Mouse (Mus musculus) embryonic facial prominence, embryonic 13.5 days (tissue): ENCODE data around the gene Acss2. TPM values are rescaled to one million over a fixed set of nuclear protein-coding genes. Genes with fewer than 3 reads are reported as not detected.

ENCODE experiments used
- ATAC-seq: fragments of 200-750 bp; cut with Nextera tagmentation; 2 replicates; pipeline ENCODE4 v1.8.0; 2017; ENCODE audit warnings: low read depth; ENCODE audit not compliant: insufficient number of reproducible peaks, insufficient read depth, low FRiP score, low TSS enrichment
- H3K27ac ChIP-seq: fragments of 300-500 bp; sonication (generic); 2 replicates; pipeline ENCODE4 v1.5.1; 2015; ENCODE audit warnings: moderate library complexity, mild to moderate bottlenecking, inconsistent platforms
- H3K27me3 ChIP-seq: fragments of 300-500 bp; sonication (generic); 2 replicates; pipeline ENCODE4 v1.6.1; 2015; ENCODE audit warnings: mild to moderate bottlenecking, inconsistent platforms
- H3K36me3 ChIP-seq: fragments of 300-500 bp; sonication (generic); 2 replicates; pipeline ENCODE4 v1.6.1; 2015; ENCODE audit warnings: mild to moderate bottlenecking, inconsistent platforms
- H3K4me1 ChIP-seq: fragments of 300-500 bp; sonication (generic); 2 replicates; pipeline ENCODE4 v1.6.1; 2015; ENCODE audit warnings: inconsistent platforms
- H3K4me2 ChIP-seq: fragments of 300-500 bp; sonication (generic); 2 replicates; pipeline ENCODE4 v1.6.1; 2015; ENCODE audit warnings: moderate library complexity, mild to moderate bottlenecking, inconsistent platforms
- H3K4me3 ChIP-seq: fragments of 300-500 bp; sonication (generic); 2 replicates; pipeline ENCODE4 v1.5.1; 2015; ENCODE audit warnings: mild to moderate bottlenecking, inconsistent platforms
- H3K9ac ChIP-seq: fragments of 300-500 bp; sonication (generic); 2 replicates; pipeline ENCODE4 v1.6.1; 2015; ENCODE audit warnings: mild to moderate bottlenecking, inconsistent platforms
- H3K9me3 ChIP-seq: fragments of 300-500 bp; sonication (generic); 2 replicates; pipeline ENCODE4 v1.6.1; 2016; ENCODE audit warnings: inconsistent platforms
- WGBS: fragments of 180-500 bp; shearing (Covaris S2); methylation state at CpG from one replicate; pipeline ENCODE4 v1.1.7; 2015; ENCODE audit warnings: mixed read lengths; 5-methylcytosine and 5-hydroxymethylcytosine counted together
- polyA plus RNA-seq: library from polyadenylated mRNA; unstranded; fragments of >200 nt; fragmentation: Nextera tagmentation; extraction: Ambion mirVana; gene quantifications from 2 replicates; pipeline ENCODE4 v1.2.1, GENCODE M21; 2015

The Acss2 gene
- 12.2 and 13.1 TPM in 2 replicates for polyA plus RNA-seq

DNA sequence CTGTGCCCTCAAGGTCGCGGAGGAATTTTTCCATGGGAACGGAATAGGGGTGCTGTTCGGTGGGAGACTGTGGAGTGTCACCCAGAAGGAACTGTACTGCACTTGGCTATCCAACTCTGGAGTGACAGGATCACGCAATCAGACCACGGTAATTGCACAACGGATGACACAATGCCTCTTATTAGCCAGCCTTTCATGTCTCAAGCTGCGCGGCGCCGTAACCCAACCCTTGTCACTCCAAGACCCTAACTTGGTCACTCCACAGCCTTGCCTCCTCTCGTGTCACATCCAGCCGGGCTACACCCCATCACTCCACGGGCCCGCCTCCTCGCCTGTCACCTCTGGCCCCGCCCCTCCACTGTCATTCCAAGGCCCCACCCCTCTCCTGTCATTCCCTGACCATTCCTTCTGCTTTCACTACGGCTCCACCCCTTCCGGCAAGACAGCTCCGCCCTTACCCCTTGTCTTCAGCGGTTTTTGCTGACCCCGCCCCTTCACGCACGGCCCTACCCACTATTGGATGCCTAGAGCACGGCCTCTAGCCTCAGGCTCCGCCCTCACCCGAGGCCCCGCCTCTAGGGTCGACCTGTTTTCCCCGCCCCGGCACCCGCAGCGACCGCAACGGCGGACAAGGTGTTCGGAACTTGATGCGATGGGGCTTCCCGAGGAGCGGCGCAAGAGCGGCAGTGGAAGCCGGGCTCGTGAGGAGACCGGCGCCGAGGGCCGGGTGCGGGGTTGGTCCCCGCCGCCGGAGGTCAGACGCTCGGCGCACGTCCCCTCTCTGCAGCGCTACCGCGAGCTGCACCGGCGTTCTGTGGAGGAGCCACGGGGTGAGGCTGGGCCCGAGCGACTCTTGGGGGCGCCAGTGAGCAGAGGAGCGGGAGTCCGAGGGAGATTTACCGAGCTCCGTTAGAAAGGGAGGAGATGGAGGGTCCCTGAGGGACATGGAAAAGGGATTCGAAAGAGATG is at the start of gene Acss2, which contains the start of gene Ggt7:
Acss2 (plus strand) TSS at position 494 of the 969 bp plus-strand sequence.
Ggt7 (minus strand) TSS at position 783 of the 969 bp plus-strand sequence.
- Histone ChIP-seq H3K27me3 (peaks cover 25% of the 10 kb centered on the region), H3K4me1 (peaks cover 20% of the 10 kb centered on the region), H3K36me3 (no peaks in the 10 kb centered on the region), H3K4me3 (peak within 1 kb of the TSS; percentile 70), H3K9ac (peak within 1 kb of the TSS; percentile 77), H3K9me3 (no peaks in the 10 kb centered on the region), H3K4me2 (peak within 1 kb of the TSS; percentile 84), H3K27ac (peak within 1 kb of the TSS; percentile 48; the same call in 1 of the 2 replicates)
- WGBS = 3% methylated on average over 70 of the region's 70 CpGs
- peak; percentile 98 for ATAC-seq

DNA sequence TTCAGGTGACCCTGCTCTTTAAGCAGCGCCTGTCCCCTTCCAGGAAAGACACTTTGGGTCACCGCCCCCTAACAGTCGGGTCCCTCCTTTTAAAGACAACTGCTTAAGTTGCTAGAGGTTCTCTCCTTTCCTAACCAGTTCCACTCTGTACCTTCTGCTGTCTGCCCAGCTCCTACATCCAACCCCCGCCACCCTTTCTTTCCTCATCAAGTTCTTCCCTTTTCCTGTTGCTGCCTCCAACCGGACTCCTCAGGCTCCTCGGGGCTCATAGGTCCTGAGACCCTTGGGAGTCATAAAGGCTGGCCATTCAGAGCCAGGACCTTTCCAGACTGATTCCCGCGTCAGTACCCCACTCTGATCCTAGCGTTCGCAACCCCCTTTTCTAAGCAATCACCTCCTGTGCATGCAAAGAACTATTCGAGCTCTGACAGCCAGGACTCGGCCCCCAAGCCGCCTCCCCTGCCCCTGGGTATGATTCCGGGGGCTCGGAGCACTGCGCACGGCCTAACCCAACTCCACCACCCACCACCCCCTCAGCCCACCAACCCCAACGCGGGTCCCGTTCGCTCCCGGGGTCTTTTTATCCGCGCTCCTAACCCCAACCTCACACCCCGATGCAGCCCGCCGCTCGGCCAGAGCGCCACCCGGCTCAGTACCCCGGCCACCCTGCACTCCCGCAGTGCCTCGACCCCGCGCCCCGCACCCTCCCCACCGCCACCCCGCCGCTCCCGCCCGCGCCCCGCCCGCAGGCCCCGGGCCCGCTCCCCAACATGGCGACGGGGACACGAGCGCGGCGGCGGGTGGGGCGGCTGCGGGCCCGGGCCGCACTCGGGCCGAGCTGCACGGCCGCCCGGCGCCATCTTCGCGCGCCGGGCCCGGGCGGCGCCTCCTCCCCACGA is 44.8 kb upstream of the Acss2 start:
- Histone ChIP-seq H3K9me3 (no peaks in the 10 kb centered on the region), H3K27me3 (no peaks in the 10 kb centered on the region), H3K4me1 (peaks cover 26% of the 10 kb centered on the region), H3K4me2 (peak overlapping the region; percentile 82), H3K27ac (peak overlapping the region; percentile 89), H3K9ac (peak overlapping the region; percentile 98), H3K4me3 (peak overlapping the region; percentile 89), H3K36me3 (no peaks in the 10 kb centered on the region)
- under 1% methylated on average over 54 of the region's 71 CpGs for WGBS
- peak; percentile 39 for ATAC-seq

DNA sequence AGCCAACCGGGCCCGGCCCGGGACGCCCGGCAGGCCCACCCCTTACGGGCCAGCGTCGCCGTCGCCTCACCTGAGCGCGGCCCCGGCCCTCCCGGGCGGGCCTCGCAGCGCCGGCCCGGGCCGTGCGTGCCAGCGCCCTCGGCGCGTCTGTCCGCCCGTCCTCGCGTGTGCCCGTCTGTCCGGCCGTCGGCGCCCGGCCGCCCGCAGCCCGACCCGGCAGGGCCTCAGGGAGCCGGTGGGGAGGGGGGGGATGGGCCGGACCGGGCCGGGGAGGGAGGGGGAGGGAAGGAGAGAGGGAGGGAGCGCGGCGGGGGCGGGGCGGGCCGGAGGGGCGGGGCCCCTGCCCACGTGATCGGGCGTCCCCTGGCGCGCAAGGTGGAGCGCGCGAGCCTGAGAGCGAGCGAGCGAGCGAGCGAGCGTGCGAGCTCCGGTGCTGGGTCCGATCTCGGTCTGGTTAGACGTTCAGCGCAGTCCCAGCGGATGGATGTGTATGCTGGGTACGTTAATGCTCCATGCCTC is 44.1 kb upstream of the Acss2 start, which contains the start of gene Ncoa6:
Ncoa6 (minus strand) TSS at position 325 of the 519 bp plus-strand sequence.
- ATAC-seq = peak; percentile 81
- Histone ChIP-seq H3K9ac (peak within 1 kb of the TSS; percentile 98), H3K4me3 (peak within 1 kb of the TSS; percentile 89), H3K27ac (peak within 1 kb of the TSS; percentile 89), H3K9me3 (no peaks in the 10 kb centered on the region), H3K27me3 (no peaks in the 10 kb centered on the region), H3K36me3 (no peaks in the 10 kb centered on the region), H3K4me2 (peak within 1 kb of the TSS; percentile 82), H3K4me1 (peaks cover 26% of the 10 kb centered on the region)
- under 1% methylated on average over 54 of the region's 72 CpGs for WGBS

DNA sequence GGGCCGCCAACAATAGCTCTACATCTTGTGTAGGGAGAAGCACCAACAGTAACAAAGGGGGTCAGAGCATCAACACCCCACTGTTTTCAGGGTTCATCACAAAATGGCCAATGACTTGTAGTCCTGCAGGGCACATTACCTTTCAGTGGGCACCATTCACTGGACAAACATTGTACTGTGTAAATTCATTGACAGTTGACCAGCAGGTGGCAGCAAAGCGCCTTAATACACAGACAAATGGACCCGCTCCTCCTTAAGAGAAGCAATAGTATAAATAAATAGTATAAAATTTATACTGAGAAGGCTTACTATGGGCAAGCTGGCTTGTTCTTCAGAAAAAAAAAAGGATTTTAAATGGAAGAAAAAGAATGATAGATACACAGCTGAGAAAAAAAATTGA is 35.7 kb upstream of the Acss2 start:
- H3K27me3 ChIP-seq = no peaks in the 10 kb centered on the region
- H3K9me3 ChIP-seq = no peaks in the 10 kb centered on the region
- ATAC-seq = no peak
- no peak overlapping the region for H3K4me2 ChIP-seq
- H3K36me3 ChIP-seq = no peaks in the 10 kb centered on the region
- no peak overlapping the region for H3K9ac ChIP-seq
- no peaks in the 10 kb centered on the region for H3K4me1 ChIP-seq
- WGBS = 39% methylated on average over 3 of the region's 3 CpGs
- no peak overlapping the region for H3K27ac ChIP-seq
- no peak overlapping the region for H3K4me3 ChIP-seq

DNA sequence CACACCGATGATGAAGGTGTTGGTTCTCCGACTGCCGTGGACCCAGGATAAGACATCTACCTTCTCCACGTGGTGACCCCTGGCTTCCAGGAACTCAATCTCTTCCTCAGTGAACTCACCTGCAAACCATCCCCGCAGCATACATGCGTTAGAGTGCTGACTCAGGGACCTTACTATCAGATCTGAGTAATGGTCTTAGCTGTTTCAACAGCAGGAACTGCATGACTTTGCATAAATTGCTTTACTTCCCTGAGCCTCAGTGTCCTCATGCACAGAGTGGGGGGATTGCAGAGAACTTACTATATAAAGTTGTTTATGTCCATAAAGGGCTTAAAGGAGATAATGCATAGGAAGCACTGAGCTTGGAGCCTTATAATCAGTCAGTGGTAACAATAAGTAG is 26.8 kb upstream of the Acss2 start:
- Histone ChIP-seq H3K4me2 (no peak overlapping the region), H3K27ac (no peak overlapping the region), H3K4me3 (no peak overlapping the region), H3K27me3 (no peaks in the 10 kb centered on the region), H3K9me3 (no peaks in the 10 kb centered on the region), H3K9ac (no peak overlapping the region), H3K36me3 (0 out of 2 replicates have a peak, but pooled peaks cover 4% of the 10 kb centered on the region), H3K4me1 (no peaks in the 10 kb centered on the region)
- ATAC-seq = no peak
- 94% methylated on average over 6 of the region's 6 CpGs for WGBS

DNA sequence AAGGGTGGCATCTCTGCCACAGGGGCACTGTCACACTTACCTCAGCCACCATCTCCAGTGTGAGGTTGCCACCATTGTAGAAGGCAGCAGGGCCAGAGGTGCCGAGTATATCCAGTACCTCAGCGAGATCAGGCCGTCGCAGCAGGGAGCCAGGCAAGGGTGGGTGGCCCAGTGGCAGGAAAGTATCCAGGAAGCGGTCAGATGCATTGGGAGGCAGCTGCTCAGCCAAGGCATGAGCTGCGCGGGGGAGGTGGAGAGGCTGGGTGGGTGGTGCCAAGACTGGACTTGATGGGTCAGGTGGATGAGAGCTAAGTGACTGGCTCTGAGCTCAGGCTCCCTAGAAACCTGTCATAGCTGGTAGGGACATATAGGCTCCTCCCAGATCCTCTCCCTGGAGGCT is 15.2 kb upstream of the Acss2 start:
- Histone ChIP-seq H3K4me2 (no peak overlapping the region), H3K4me3 (no peak overlapping the region), H3K27me3 (no peaks in the 10 kb centered on the region), H3K9ac (no peak overlapping the region), H3K9me3 (no peaks in the 10 kb centered on the region), H3K27ac (no peak overlapping the region), H3K36me3 (peaks cover 9% of the 10 kb centered on the region; the same call in 1 of the 2 replicates), H3K4me1 (peaks cover 8% of the 10 kb centered on the region)
- WGBS = 79% methylated on average over 7 of the region's 7 CpGs
- no peak for ATAC-seq

DNA sequence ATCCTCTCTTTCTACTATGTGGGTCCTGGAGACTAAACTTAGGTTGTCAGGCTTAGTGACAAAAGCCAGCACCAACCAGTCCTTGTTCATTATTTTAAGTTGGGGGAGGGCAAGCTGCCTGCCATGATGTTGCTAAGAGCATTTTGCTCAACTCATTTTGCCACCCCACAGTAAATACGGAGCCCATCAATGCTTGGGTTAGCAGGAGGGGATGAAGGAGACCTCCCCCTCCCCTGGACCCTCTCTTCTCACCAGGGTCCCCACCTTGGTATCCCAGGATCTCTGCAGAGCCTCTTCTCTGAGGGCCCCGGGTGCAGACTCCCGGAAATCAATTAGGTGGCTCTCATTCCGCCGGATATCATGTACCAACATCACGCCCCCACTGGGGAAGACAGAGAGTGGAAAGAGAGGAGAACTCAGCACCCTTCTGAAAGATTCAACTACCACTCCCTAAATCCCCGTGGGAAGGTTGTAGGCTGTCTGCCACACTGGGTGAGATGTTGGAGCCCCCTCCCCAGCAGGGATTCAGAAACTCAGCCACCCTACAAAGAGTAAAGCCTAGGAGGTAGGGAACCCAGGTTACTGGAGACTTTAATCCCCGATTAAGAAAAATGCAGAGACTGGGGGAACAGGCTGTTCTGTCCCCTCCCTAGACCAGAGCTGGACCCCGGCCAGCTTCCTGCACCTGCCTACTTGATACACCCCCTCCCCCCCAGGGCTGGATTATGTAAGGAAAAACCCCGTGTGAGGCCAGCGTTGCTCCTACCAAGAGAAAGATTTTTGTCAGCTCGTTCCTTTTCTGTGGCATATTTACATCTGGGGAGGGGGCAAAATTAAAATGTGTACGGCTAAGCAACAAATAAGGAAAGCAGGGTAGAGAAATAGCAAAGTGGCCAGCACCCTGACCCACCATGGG is 13.1 kb upstream of the Acss2 start:
- peak; percentile 81 for ATAC-seq
- 48% methylated on average over 13 of the region's 13 CpGs for WGBS
- Histone ChIP-seq H3K27me3 (no peaks in the 10 kb centered on the region), H3K9ac (no peak overlapping the region), H3K4me2 (0 out of 2 replicates have a peak overlapping the region, but pooled peaks have one; percentile 5), H3K4me1 (peaks cover 8% of the 10 kb centered on the region), H3K9me3 (no peaks in the 10 kb centered on the region), H3K36me3 (peaks cover 3% of the 10 kb centered on the region; the same call in 1 of the 2 replicates), H3K4me3 (no peak overlapping the region), H3K27ac (0 out of 2 replicates have a peak overlapping the region, but pooled peaks have one; percentile 22)

DNA sequence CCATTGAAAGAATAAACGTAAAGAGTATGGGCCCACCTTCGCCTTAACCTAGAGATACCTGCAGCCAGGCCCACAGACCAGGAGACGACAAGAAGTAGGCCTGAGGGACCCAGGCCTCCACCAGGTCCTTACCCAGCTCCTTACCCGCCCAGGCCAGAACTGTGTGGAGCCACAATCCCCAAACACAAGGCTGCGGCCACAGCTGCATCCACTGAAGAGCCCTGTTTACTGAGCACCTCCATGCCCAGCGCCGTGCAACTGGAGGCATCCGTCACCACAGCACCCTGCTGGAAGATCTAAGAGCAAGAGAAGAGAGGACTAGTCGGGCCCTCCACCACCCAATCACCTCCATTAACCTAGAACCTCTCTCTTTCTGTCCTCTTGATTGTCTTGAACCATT is 11.9 kb upstream of the Acss2 start:
- H3K4me2 ChIP-seq = no peak overlapping the region
- 92% methylated on average over 9 of the region's 9 CpGs for WGBS
- no peak overlapping the region; the same call in 1 of the 2 replicates for H3K27ac ChIP-seq
- H3K36me3 ChIP-seq = peaks cover 3% of the 10 kb centered on the region; the same call in 1 of the 2 replicates
- ATAC-seq = no peak
- H3K4me3 ChIP-seq = no peak overlapping the region
- no peaks in the 10 kb centered on the region for H3K9me3 ChIP-seq
- H3K4me1 ChIP-seq = peaks cover 8% of the 10 kb centered on the region
- H3K9ac ChIP-seq = no peak overlapping the region
- H3K27me3 ChIP-seq = no peaks in the 10 kb centered on the region

DNA sequence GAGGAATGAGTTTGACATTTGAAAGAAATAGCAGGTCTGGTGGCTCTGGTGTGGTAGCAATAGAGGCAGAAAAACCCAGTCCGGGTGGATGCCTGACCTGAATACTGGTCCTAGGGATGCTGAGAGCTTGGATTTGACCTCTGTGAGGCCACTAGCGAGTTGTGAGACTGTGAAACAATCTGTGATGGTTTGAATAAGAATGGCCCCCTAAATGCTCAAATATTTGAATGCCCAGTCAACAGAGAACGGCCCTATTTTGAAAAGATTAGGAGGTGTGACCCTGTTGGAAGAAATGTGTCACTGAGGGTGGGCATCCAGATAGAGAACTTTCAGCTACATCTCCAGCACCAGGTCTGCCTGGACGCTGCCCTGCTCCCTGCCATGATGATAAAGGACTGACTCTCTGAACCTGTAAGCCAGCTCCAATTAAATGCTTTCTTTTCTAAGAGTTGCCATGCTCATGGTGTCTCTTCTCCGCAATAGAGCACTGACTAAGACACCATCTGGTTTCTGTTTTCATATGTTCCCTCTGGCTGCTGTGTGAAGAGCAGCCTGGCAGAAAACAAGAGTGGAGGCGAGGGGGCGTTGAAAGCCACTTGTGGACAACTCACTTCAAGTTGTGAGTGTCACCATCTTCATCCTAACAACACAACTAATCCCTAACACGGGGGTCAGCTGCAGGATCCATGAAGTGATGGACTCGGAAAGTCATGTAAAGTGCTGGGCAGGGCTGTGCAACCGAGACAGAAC is 9.9 kb upstream of the Acss2 start:
- H3K4me1 ChIP-seq = peaks cover 8% of the 10 kb centered on the region
- H3K27ac ChIP-seq = no peak overlapping the region
- WGBS = 64% methylated on average over 10 of the region's 10 CpGs
- no peaks in the 10 kb centered on the region for H3K27me3 ChIP-seq
- H3K4me2 ChIP-seq = no peak overlapping the region
- H3K36me3 ChIP-seq = no peaks in the 10 kb centered on the region; the same call in 1 of the 2 replicates
- ATAC-seq = no peak
- H3K9ac ChIP-seq = 0 out of 2 replicates have a peak overlapping the region, but pooled peaks have one; percentile 16
- no peak overlapping the region for H3K4me3 ChIP-seq
- H3K9me3 ChIP-seq = no peaks in the 10 kb centered on the region

DNA sequence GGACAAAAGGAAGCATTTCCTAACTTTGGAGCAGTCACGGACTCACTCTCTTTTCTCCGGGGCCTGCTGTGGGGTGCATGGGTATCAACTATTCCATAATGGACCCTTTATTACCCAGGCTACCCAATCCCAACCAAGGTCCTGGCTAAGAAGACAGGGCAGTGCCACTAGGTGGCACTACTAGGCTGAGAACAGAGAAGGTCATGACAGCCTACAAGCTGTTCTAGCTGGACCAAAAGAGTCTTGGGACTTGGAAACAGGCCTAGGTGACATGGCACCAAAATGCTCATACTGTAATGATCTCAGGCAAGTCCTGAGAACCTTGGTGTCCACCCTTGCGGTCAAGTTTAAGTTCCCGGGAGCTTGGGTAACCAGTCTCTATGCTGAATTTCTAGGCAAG is 5.3 kb upstream of the Acss2 start:
- WGBS = 48% methylated on average over 4 of the region's 4 CpGs
- peaks cover 14% of the 10 kb centered on the region for H3K4me1 ChIP-seq
- H3K27me3 ChIP-seq = peaks cover 25% of the 10 kb centered on the region
- no peaks in the 10 kb centered on the region for H3K9me3 ChIP-seq
- no peak overlapping the region for H3K9ac ChIP-seq
- H3K36me3 ChIP-seq = no peaks in the 10 kb centered on the region
- ATAC-seq = no peak
- H3K4me2 ChIP-seq = no peak overlapping the region
- H3K4me3 ChIP-seq = no peak overlapping the region
- H3K27ac ChIP-seq = no peak overlapping the region
